Mouse (Mus musculus) megakaryocyte progenitor cell, adult 5-6 weeks (primary cell): Measurements from ENCODE around the gene Myo15b. TPM values are rescaled to one million over a fixed set of nuclear protein-coding genes. Genes with fewer than 3 reads are reported as not detected.

ENCODE experiments used
- ATAC-seq: replicated peaks from 2 replicates; pipeline ENCODE4 v1.8.0; 2016; ENCODE audit warnings: mild to moderate bottlenecking, moderate TSS enrichment, inconsistent platforms; ENCODE audit not compliant: poor library complexity
- total RNA-seq, 2 experiments: library from RNA; stranded (forward) in 1 of 2; stranded (reverse) in 1 of 2; fragments of 157-497, 149-512 nt in 1 of 2; fragments of 200-1000 nt in 1 of 2; gene quantifications; 2 replicates each; pipeline versions ENCODE4 v1.2.3 to v1.2.4; 2015 to 2017

Myo15b gene
- total RNA-seq, 2 experiments from 2014 or later, result 1.6 to 2.6 TPM

GRCm38 (mm10) chr11:115900561-115901337, 42.5 kb downstream of the Myo15b start:
- ATAC-seq, result no peak

GRCm38 (mm10) chr11:115901338-115902161, 43.3 kb downstream of the Myo15b start:
- peak; percentile 41 for ATAC-seq

GRCm38 (mm10) chr11:115902177-115902576, 44.0 kb downstream of the Myo15b start:
- ATAC-seq, result no peak

GRCm38 (mm10) chr11:115902831-115903230, 44.6 kb downstream of the Myo15b start:
- ATAC-seq, result peak; percentile 21

- ATAC-seq, result peak; percentile 37
Observed at GRCm38 (mm10) chr11:115903384-115904230, 45.4 kb downstream of the Myo15b start.

- no peak for ATAC-seq
Observed at GRCm38 (mm10) chr11:115904231-115904955, 46.2 kb downstream of the Myo15b start.

GRCm38 (mm10) chr11:115904956-115905790, 47.0 kb downstream of the Myo15b start:
- ATAC-seq, result no peak

- no peak for ATAC-seq
Observed at GRCm38 (mm10) chr11:115906116-115906515, 47.9 kb downstream of the Myo15b start.

- ATAC-seq, result no peak
Observed at GRCm38 (mm10) chr11:115906521-115906920, 48.3 kb downstream of the Myo15b start.

GRCm38 (mm10) chr11:115911134-115911561, 52.9 kb downstream of the Myo15b start:
- ATAC-seq, result peak; percentile 83

GRCm38 (mm10) chr11:115911632-115912376, 53.6 kb downstream of the Myo15b start, which contains the start of gene Smim6:
Smim6 (plus strand) TSS chr11:115912017.
- peak; percentile 59 for ATAC-seq

- ATAC-seq, result no peak
Observed at GRCm38 (mm10) chr11:115916579-115916978, 58.4 kb downstream of the Myo15b start.

- no peak for ATAC-seq
Observed at GRCm38 (mm10) chr11:115918637-115919036, 60.4 kb downstream of the Myo15b start.

GRCm38 (mm10) chr11:115919073-115919472, 60.9 kb downstream of the Myo15b start:
- ATAC-seq, result no peak

GRCm38 (mm10) chr11:115920110-115920818, 62.1 kb downstream of the Myo15b start:
- peak; percentile 94 for ATAC-seq

- ATAC-seq, result no peak
Observed at GRCm38 (mm10) chr11:115921986-115922385, 63.8 kb downstream of the Myo15b start.

GRCm38 (mm10) chr11:115929031-115929430, 70.8 kb downstream of the Myo15b start:
- ATAC-seq, result no peak

GRCm38 (mm10) chr11:115929818-115930217, 71.6 kb downstream of the Myo15b start:
- ATAC-seq, result no peak
